Mouse (Mus musculus): ENCODE measurements at regions not wholly inside any gene's neighbourhood (a gene's known extent, or its start where the extent isn't known, plus 50 kb on each side); places are given as distances from the start of the nearest gene placed in this dataset.

- TF ChIP-seq POLR2A (IDR thresholded peaks at IDR 0.05; ENCODE audit: borderline replicate concordance, low read depth, low read length) (no peak), CTCF (IDR thresholded peaks at IDR 0.05; ENCODE audit: low read depth, low read length) (no peak)
Observed at GRCm38 (mm10) chr8:89295686-89296085, 251.7 kb upstream of the Sall1 start.
